Mouse (Mus musculus) neural tube, embryonic 11.5 days (tissue): ENCODE measurements around the gene 9230110F15Rik. TPM values are rescaled to one million over a fixed set of nuclear protein-coding genes. Genes with fewer than 3 reads are reported as not detected.
"Not testable (repeated sequence)": the region's sequence is repeated elsewhere in the genome, so short reads cannot be mapped to it uniquely, and the experiment has no call there.

Source experiments
- ATAC-seq: fragments of 200-750 bp; cut with Nextera tagmentation; 2 replicates; pipeline ENCODE4 v1.8.0; 2017; ENCODE audit warnings: moderate number of reproducible peaks, mild to moderate bottlenecking, moderate TSS enrichment, moderate library complexity; ENCODE audit not compliant: insufficient read depth, low FRiP score, low TSS enrichment
- DNase-seq: peaks from one replicate; pipeline ENCODE4 v3.0.0-alpha.2; 2015; ENCODE audit warnings: low spot score
- H3K27ac ChIP-seq: fragments of 300-500 bp; sonication (generic); 2 replicates; pipeline ENCODE4 v1.5.1; 2014; ENCODE audit warnings: low read depth, mild to moderate bottlenecking, low read length
- H3K27me3 ChIP-seq: fragments of 300-500 bp; sonication (generic); 2 replicates; pipeline ENCODE4 v1.6.1; 2014; ENCODE audit warnings: mild to moderate bottlenecking, low read length, mixed read lengths; ENCODE audit not compliant: control insufficient read depth, insufficient read depth
- H3K36me3 ChIP-seq: fragments of 300-500 bp; sonication (generic); 2 replicates; pipeline ENCODE4 v1.6.1; 2014; ENCODE audit warnings: mild to moderate bottlenecking, low read length, moderate library complexity, mixed read lengths; ENCODE audit not compliant: control insufficient read depth, insufficient read depth
- H3K4me1 ChIP-seq: fragments of 300-500 bp; sonication (generic); 2 replicates; pipeline ENCODE4 v1.6.1; 2014; ENCODE audit warnings: low read length, mixed read lengths; ENCODE audit not compliant: control insufficient read depth, insufficient read depth
- H3K4me2 ChIP-seq: fragments of 300-500 bp; sonication (generic); 2 replicates; pipeline ENCODE4 v1.6.1; 2014; ENCODE audit warnings: low read depth, mild to moderate bottlenecking, moderate library complexity
- H3K4me3 ChIP-seq: fragments of 300-500 bp; sonication (generic); 2 replicates; pipeline ENCODE4 v1.5.1; 2014; ENCODE audit warnings: low read depth, low read length
- H3K9ac ChIP-seq: fragments of 300-500 bp; sonication (generic); 2 replicates; pipeline ENCODE4 v1.6.1; 2014; ENCODE audit warnings: mild to moderate bottlenecking, low read length
- H3K9me3 ChIP-seq: fragments of 300-500 bp; sonication (generic); 2 replicates; pipeline ENCODE4 v1.6.1; 2016; ENCODE audit warnings: low read length; ENCODE audit not compliant: control insufficient read depth
- WGBS: fragments of 180-500 bp; shearing (Covaris S2); extraction: QIAGEN DNeasy Blood & Tissue Kit; methylation state at CpG from one replicate; pipeline ENCODE4 v1.1.7; 2014; 5-methylcytosine and 5-hydroxymethylcytosine counted together
- polyA plus RNA-seq: library from polyadenylated mRNA; unstranded; fragments of >200 nt; fragmentation: Nextera tagmentation; extraction: Ambion mirVana; gene quantifications from 2 replicates; pipeline ENCODE4 v1.2.1, GENCODE M21; 2014

Gene 9230110F15Rik
- not detected in 2 replicates for polyA plus RNA-seq

DNA sequence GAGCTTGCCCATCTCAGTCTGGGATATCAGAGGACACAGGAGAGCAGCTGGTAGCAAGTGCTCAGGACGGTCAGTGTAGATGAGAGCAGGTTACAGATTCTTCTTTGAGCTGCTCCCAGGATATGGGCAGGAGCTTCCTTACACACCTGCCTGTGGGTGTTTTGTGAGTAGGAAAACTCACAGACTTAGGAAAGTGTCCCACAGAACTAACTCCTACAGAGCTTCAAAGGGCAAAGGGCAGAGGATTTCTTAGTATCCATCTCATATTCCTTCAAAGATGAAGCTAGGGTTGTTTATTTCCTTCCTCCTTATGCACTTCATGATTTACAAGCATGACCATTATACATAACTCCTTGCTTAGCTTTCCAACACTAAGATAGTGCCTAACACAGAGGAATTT lies at the start of gene 9230110F15Rik:
Gene 9230110F15Rik, minus strand, starts transcription at position 101 of the 400 bp plus-strand sequence.
- no peak within 1 kb of the TSS for H3K27ac ChIP-seq
- H3K4me1 ChIP-seq, result no peaks in the 10 kb centered on the region
- H3K27me3 ChIP-seq, result no peaks in the 10 kb centered on the region
- DNase-seq (no peak), ATAC-seq (no peak)
- no peak within 1 kb of the TSS for H3K4me2 ChIP-seq
- H3K9ac ChIP-seq, result no peak within 1 kb of the TSS
- H3K36me3 ChIP-seq, result no peaks in the 10 kb centered on the region
- 92% methylated on average over 1 of the region's 1 CpGs for WGBS
- no peaks in the 10 kb centered on the region for H3K9me3 ChIP-seq
- H3K4me3 ChIP-seq, result no peak within 1 kb of the TSS

DNA sequence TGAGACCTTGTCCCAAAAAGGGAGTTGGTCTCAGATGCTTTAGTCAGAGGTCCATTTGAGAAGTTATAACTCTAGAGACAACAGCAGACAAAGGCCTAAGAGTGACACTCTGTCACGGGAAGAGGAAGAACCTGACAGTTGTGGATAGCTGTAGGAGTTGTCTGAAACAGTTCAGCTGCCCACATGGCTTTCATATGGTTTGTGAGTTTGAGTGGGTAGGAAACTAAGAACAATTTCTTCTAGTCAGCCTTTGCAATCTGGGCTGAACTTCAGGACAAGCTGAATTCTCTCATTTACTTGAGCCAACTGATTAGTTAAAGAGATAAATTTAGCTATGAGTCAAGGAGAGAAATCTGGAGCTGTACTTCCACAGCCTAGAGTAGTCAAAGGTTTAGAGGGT lies 49.2 kb upstream of the 9230110F15Rik start:
- not testable (repeated sequence) for H3K9ac ChIP-seq, ATAC-seq, H3K9me3 ChIP-seq, H3K4me1 ChIP-seq, H3K27me3 ChIP-seq, H3K27ac ChIP-seq, H3K36me3 ChIP-seq, H3K4me3 ChIP-seq, DNase-seq, H3K4me2 ChIP-seq
- WGBS, result 74% methylated on average over 1 of the region's 1 CpGs

DNA sequence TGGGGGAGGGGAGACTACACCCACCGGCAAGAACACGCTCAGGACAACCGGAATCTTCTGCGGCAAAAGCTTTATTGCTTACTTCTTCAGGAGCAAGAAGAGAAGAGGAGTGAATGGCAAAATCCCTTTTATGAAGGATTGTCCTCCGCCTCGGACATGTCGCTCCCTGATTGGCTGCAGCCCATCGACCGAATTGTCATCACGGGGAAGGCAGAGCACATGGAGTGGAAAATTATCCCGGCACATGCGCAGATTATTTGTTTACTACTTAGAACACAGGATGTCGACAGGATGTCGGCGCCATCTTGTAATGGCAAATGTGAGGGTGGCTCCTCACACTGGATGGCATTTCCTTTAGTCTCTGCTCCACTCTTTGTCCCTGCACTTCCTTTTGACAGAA lies 26.1 kb downstream of the 9230110F15Rik start:
- H3K27me3 ChIP-seq, H3K27ac ChIP-seq, H3K4me1 ChIP-seq, H3K9me3 ChIP-seq, DNase-seq, H3K4me2 ChIP-seq, H3K9ac ChIP-seq, ATAC-seq, H3K36me3 ChIP-seq, H3K4me3 ChIP-seq: not testable (repeated sequence)
- 96% methylated on average over 15 of the region's 15 CpGs for WGBS

DNA sequence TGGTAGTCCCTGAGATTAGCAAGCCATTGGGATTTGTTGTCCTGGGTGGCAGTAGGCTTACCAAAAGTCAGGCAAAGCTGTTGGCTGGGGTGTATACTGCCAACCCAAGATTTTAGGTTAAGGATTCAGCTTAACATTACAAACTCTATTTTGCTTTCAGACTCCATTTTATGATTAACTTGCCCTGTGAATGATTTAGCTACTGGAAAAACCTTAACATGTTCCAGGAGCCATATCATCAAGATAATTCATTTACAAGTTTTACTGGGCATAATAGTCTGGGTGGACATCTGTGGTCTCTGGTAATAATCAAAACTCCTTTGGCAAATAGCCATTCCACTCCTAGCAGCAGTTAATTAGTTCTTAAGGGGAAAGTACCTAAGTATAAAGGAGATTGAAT lies 45.8 kb downstream of the 9230110F15Rik start:
- H3K4me1 ChIP-seq, result no peaks in the 10 kb centered on the region
- H3K27ac ChIP-seq, result no peak overlapping the region
- no peak overlapping the region for H3K4me2 ChIP-seq
- ATAC-seq (no peak), DNase-seq (no peak)
- H3K27me3 ChIP-seq, result no peaks in the 10 kb centered on the region
- no peak overlapping the region for H3K9ac ChIP-seq
- H3K9me3 ChIP-seq, result 0 out of 2 replicates have a peak, but pooled peaks cover 2% of the 10 kb centered on the region
- no peak overlapping the region for H3K4me3 ChIP-seq
- H3K36me3 ChIP-seq, result no peaks in the 10 kb centered on the region

DNA sequence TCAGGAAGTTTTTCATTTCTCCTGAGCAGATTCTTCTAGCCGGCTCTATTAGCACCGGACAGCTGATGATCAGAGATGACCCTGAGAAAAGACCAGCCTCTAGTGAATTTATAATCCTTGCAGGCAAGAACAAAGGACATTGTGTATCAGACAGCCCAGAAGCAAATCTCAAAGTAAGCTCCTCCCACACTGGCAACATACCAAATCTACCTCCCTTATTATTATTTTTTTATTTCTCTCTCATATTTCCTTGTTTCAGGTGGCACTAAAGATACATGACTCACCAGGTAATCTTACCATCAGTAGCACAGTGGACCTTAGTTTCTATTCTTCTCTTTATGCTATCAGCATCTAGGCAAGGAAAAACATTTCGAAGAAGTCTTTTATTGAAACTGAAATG lies 53.9 kb downstream of the 9230110F15Rik start, which contains the start of the genes Gm27235 and D730048I06Rik:
Gene Gm27235, minus strand, starts transcription at position 101 of the 400 bp plus-strand sequence.
Gene D730048I06Rik, minus strand, starts transcription at position 112 of the 400 bp plus-strand sequence.
- DNase-seq (no peak), ATAC-seq (no peak)
- no peaks in the 10 kb centered on the region for H3K36me3 ChIP-seq
- H3K9me3 ChIP-seq, result peaks cover 6% of the 10 kb centered on the region
- no peak within 1 kb of the TSS for H3K9ac ChIP-seq
- 92% methylated on average over 3 of the region's 3 CpGs for WGBS
- H3K27ac ChIP-seq, result no peak within 1 kb of the TSS
- no peaks in the 10 kb centered on the region for H3K27me3 ChIP-seq
- no peak within 1 kb of the TSS for H3K4me2 ChIP-seq
- H3K4me1 ChIP-seq, result no peaks in the 10 kb centered on the region
- H3K4me3 ChIP-seq, result no peak within 1 kb of the TSS

Other genes with a start within 250 kb of the 9230110F15Rik start
- gene Pate4, start 232.2 kb downstream of the 9230110F15Rik start, polyA plus RNA-seq, result not detected in 2 replicates
- gene Pate3, start 195.9 kb downstream of the 9230110F15Rik start, polyA plus RNA-seq, result not detected in 2 replicates
- gene Pate1, start 156.8 kb downstream of the 9230110F15Rik start, polyA plus RNA-seq, result not detected in 2 replicates
- gene Gm17677, start 103.1 kb downstream of the 9230110F15Rik start, polyA plus RNA-seq, result not detected in 2 replicates
- not detected in 2 replicates for gene Gm17727, start 66.0 kb downstream of the 9230110F15Rik start, polyA plus RNA-seq
- not detected in 2 replicates for gene Gm27235, start 54.0 kb downstream of the 9230110F15Rik start, polyA plus RNA-seq
- not detected in 2 replicates for gene D730048I06Rik, start 54.0 kb downstream of the 9230110F15Rik start, polyA plus RNA-seq
- not detected in 2 replicates for gene 9230113P08Rik, start 64.3 kb upstream of the 9230110F15Rik start, polyA plus RNA-seq